Mouse (Mus musculus) hindbrain, embryonic 12.5 days (tissue): Measurements from ENCODE around the gene Add2. TPM values are rescaled to one million over a fixed set of nuclear protein-coding genes. Genes with fewer than 3 reads are reported as not detected.

Experiments
- ATAC-seq: fragments of 200-750 bp; cut with Nextera tagmentation; 2 replicates; pipeline ENCODE4 v1.8.0; 2017; ENCODE audit warnings: moderate TSS enrichment; ENCODE audit not compliant: low FRiP score
- H3K27ac ChIP-seq: fragments of 300-500 bp; sonication (generic); 2 replicates; pipeline ENCODE4 v1.5.1; 2016; ENCODE audit warnings: mild to moderate bottlenecking
- H3K27me3 ChIP-seq: fragments of 300-500 bp; sonication (generic); 2 replicates; pipeline ENCODE4 v1.6.1; 2016; ENCODE audit warnings: mild to moderate bottlenecking
- H3K36me3 ChIP-seq: fragments of 300-500 bp; sonication (generic); 2 replicates; pipeline ENCODE4 v1.6.1; 2016; ENCODE audit warnings: mild to moderate bottlenecking
- H3K4me1 ChIP-seq: fragments of 300-500 bp; sonication (generic); 2 replicates; pipeline ENCODE4 v1.6.1; 2016
- H3K4me2 ChIP-seq: fragments of 300-500 bp; sonication (generic); replicated peaks from 2 replicates; pipeline ENCODE4 v1.6.1; 2016; ENCODE audit warnings: mild to moderate bottlenecking
- H3K4me3 ChIP-seq: fragments of 300-500 bp; sonication (generic); 2 replicates; pipeline ENCODE4 v1.5.1; 2016; ENCODE audit warnings: mild to moderate bottlenecking
- H3K9ac ChIP-seq: fragments of 300-500 bp; sonication (generic); 2 replicates; pipeline ENCODE4 v1.6.1; 2016; ENCODE audit warnings: mild to moderate bottlenecking, moderate library complexity
- H3K9me3 ChIP-seq: fragments of 300-500 bp; sonication (generic); replicated peaks from 2 replicates; pipeline ENCODE4 v1.6.1; 2016; ENCODE audit warnings: mild to moderate bottlenecking
- whole genome bisulfite sequencing: fragments of 180-500 bp; shearing (Covaris S2); methylation state at CpG from one replicate; pipeline ENCODE4 v1.1.7; 2016; 5-methylcytosine and 5-hydroxymethylcytosine counted together
- polyA plus RNA-seq: library from polyadenylated mRNA; unstranded; fragments of >200 nt; fragmentation: Nextera tagmentation; extraction: Ambion mirVana; gene quantifications from 2 replicates; pipeline ENCODE4 v1.2.1, GENCODE M21; 2016

Add2 gene
- polyA plus RNA-seq, 1 experiment from 2014 or later, result 115 TPM

- H3K9me3 ChIP-seq, result no peaks in the 10 kb centered on the region
- H3K4me2 ChIP-seq, result no peak overlapping the region
- H3K4me1 ChIP-seq, result peaks cover 61% of the 10 kb centered on the region
- no peak overlapping the region for H3K9ac ChIP-seq
- WGBS, result 77% methylated on average over 5 of the region's 5 CpGs
- H3K27ac ChIP-seq, result no peak overlapping the region
- H3K4me3 ChIP-seq, result no peak overlapping the region
- no peaks in the 10 kb centered on the region for H3K36me3 ChIP-seq
- no peak for ATAC-seq
- H3K27me3 ChIP-seq, result no peaks in the 10 kb centered on the region
These were observed 40.5 kb downstream of the Add2 start for GRCm38 (mm10) chr6:86069009-86069408.

GRCm38 (mm10) chr6:86069856-86070255 is 41.4 kb downstream of the Add2 start:
- Histone ChIP-seq H3K9me3 (no peaks in the 10 kb centered on the region), H3K9ac (no peak overlapping the region), H3K27ac (no peak overlapping the region), H3K27me3 (no peaks in the 10 kb centered on the region), H3K4me2 (no peak overlapping the region), H3K4me1 (peaks cover 61% of the 10 kb centered on the region), H3K36me3 (no peaks in the 10 kb centered on the region), H3K4me3 (no peak overlapping the region)
- WGBS, result 93% methylated on average over 3 of the region's 3 CpGs
- no peak for ATAC-seq

GRCm38 (mm10) chr6:86070277-86070676 is 41.8 kb downstream of the Add2 start:
- Histone ChIP-seq H3K36me3 (no peaks in the 10 kb centered on the region), H3K27ac (no peak overlapping the region), H3K4me1 (peaks cover 61% of the 10 kb centered on the region), H3K27me3 (no peaks in the 10 kb centered on the region), H3K4me2 (no peak overlapping the region), H3K9me3 (no peaks in the 10 kb centered on the region), H3K9ac (no peak overlapping the region), H3K4me3 (no peak overlapping the region)
- 75% methylated on average over 7 of the region's 7 CpGs for WGBS
- no peak for ATAC-seq

GRCm38 (mm10) chr6:86073882-86074281 is 45.4 kb downstream of the Add2 start:
- no peak for ATAC-seq
- WGBS, result 92% methylated on average over 3 of the region's 3 CpGs
- Histone ChIP-seq H3K4me3 (no peak overlapping the region), H3K4me2 (no peak overlapping the region), H3K9ac (no peak overlapping the region), H3K4me1 (peaks cover 51% of the 10 kb centered on the region), H3K27me3 (no peaks in the 10 kb centered on the region), H3K27ac (no peak overlapping the region), H3K36me3 (no peaks in the 10 kb centered on the region), H3K9me3 (no peaks in the 10 kb centered on the region)

GRCm38 (mm10) chr6:86074538-86075204 is 46.2 kb downstream of the Add2 start:
- ATAC-seq, result no peak
- no peaks in the 10 kb centered on the region for H3K36me3 ChIP-seq
- H3K9me3 ChIP-seq, result no peaks in the 10 kb centered on the region
- no peak overlapping the region for H3K9ac ChIP-seq
- 77% methylated on average over 8 of the region's 8 CpGs for WGBS
- peak overlapping the region; percentile 4; the same call in 1 of the 2 replicates for H3K27ac ChIP-seq
- no peak overlapping the region for H3K4me2 ChIP-seq
- H3K4me1 ChIP-seq, result peaks cover 55% of the 10 kb centered on the region
- no peaks in the 10 kb centered on the region for H3K27me3 ChIP-seq
- H3K4me3 ChIP-seq, result no peak overlapping the region

GRCm38 (mm10) chr6:86076525-86076924 is 48.0 kb downstream of the Add2 start:
- WGBS, result 90% methylated on average over 2 of the region's 2 CpGs
- no peak for ATAC-seq
- Histone ChIP-seq H3K36me3 (no peaks in the 10 kb centered on the region), H3K27me3 (no peaks in the 10 kb centered on the region), H3K4me1 (peaks cover 42% of the 10 kb centered on the region), H3K27ac (no peak overlapping the region), H3K4me2 (no peak overlapping the region), H3K4me3 (no peak overlapping the region), H3K9ac (no peak overlapping the region), H3K9me3 (no peaks in the 10 kb centered on the region)

- peaks cover 40% of the 10 kb centered on the region for H3K4me1 ChIP-seq
These were observed 49.4 kb downstream of the Add2 start for GRCm38 (mm10) chr6:86077880-86078279.

GRCm38 (mm10) chr6:86078361-86079010 is 50.0 kb downstream of the Add2 start:
- Histone ChIP-seq H3K27ac (peak overlapping the region; percentile 49; the same call in 1 of the 2 replicates), H3K9ac (no peak overlapping the region), H3K4me1 (peaks cover 35% of the 10 kb centered on the region), H3K4me3 (no peak overlapping the region), H3K4me2 (no peak overlapping the region), H3K36me3 (no peaks in the 10 kb centered on the region), H3K27me3 (no peaks in the 10 kb centered on the region), H3K9me3 (no peaks in the 10 kb centered on the region)
- no peak for ATAC-seq
- WGBS, result 76% methylated on average over 1 of the region's 1 CpGs

More at GRCm38 (mm10) chr6:86077880-86078279, 49.4 kb downstream of the Add2 start:
- Histone ChIP-seq H3K9ac (no peak overlapping the region), H3K36me3 (no peaks in the 10 kb centered on the region), H3K9me3 (no peaks in the 10 kb centered on the region), H3K4me3 (no peak overlapping the region), H3K4me2 (no peak overlapping the region), H3K27me3 (no peaks in the 10 kb centered on the region), H3K27ac (0 out of 2 replicates have a peak overlapping the region, but pooled peaks have one; percentile 49)
- ATAC-seq, result no peak
- 73% methylated on average over 5 of the region's 5 CpGs for WGBS

- H3K27ac ChIP-seq, result no peak overlapping the region
- H3K4me3 ChIP-seq, result no peak overlapping the region
- H3K9me3 ChIP-seq, result no peaks in the 10 kb centered on the region
- H3K27me3 ChIP-seq, result no peaks in the 10 kb centered on the region
- H3K9ac ChIP-seq, result no peak overlapping the region
- H3K4me1 ChIP-seq, result peaks cover 27% of the 10 kb centered on the region
- no peak for ATAC-seq
- no peak overlapping the region for H3K4me2 ChIP-seq
- H3K36me3 ChIP-seq, result peaks cover under 1% of the 10 kb centered on the region; the same call in 1 of the 2 replicates
These were observed 50.8 kb downstream of the Add2 start for GRCm38 (mm10) chr6:86079323-86079722.

- Histone ChIP-seq H3K4me3 (no peak overlapping the region), H3K4me1 (peaks cover 8% of the 10 kb centered on the region; the same call in 1 of the 2 replicates), H3K9ac (no peak overlapping the region), H3K4me2 (no peak overlapping the region), H3K36me3 (peaks cover 18% of the 10 kb centered on the region), H3K27me3 (no peaks in the 10 kb centered on the region), H3K9me3 (no peaks in the 10 kb centered on the region), H3K27ac (no peak overlapping the region)
- 62% methylated on average over 6 of the region's 6 CpGs for WGBS
- ATAC-seq, result no peak
These were observed 57.0 kb downstream of the Add2 start for GRCm38 (mm10) chr6:86085518-86085917.

- ATAC-seq, result no peak
- Histone ChIP-seq H3K9me3 (no peaks in the 10 kb centered on the region), H3K4me2 (no peak overlapping the region), H3K4me3 (no peak overlapping the region), H3K27me3 (no peaks in the 10 kb centered on the region), H3K9ac (no peak overlapping the region), H3K27ac (peak overlapping the region; percentile 57), H3K36me3 (peaks cover 19% of the 10 kb centered on the region), H3K4me1 (peaks cover 8% of the 10 kb centered on the region; the same call in 1 of the 2 replicates)
- WGBS, result 80% methylated on average over 9 of the region's 9 CpGs
These were observed 58.5 kb downstream of the Add2 start for GRCm38 (mm10) chr6:86086851-86087571.

- H3K36me3 ChIP-seq, result peaks cover 27% of the 10 kb centered on the region
These were observed 59.3 kb downstream of the Add2 start for GRCm38 (mm10) chr6:86087813-86088212.

More at GRCm38 (mm10) chr6:86087813-86088212, 59.3 kb downstream of the Add2 start:
- Histone ChIP-seq H3K9ac (no peak overlapping the region), H3K4me3 (no peak overlapping the region), H3K4me2 (no peak overlapping the region), H3K4me1 (peaks cover 8% of the 10 kb centered on the region; the same call in 1 of the 2 replicates), H3K9me3 (no peaks in the 10 kb centered on the region), H3K27me3 (no peaks in the 10 kb centered on the region), H3K27ac (no peak overlapping the region)
- no peak for ATAC-seq
- 50% methylated on average over 3 of the region's 3 CpGs for WGBS
